Mouse (Mus musculus): Measurements from ENCODE around the gene Mphosph6.

The Mphosph6 gene

GRCm38 (mm10) chr8:117765947-117766346 lies 35.8 kb downstream of the Mphosph6 start:
- DNase-seq, result no peak

GRCm38 (mm10) chr8:117764625-117765024 lies 37.1 kb downstream of the Mphosph6 start:
- DNase-seq, result no peak

- no peak for DNase-seq
These were observed 39.0 kb downstream of the Mphosph6 start for GRCm38 (mm10) chr8:117762776-117763175.

GRCm38 (mm10) chr8:117757900-117758299 lies 43.8 kb downstream of the Mphosph6 start:
- DNase-seq, result no peak

GRCm38 (mm10) chr8:117749436-117749835 lies 52.3 kb downstream of the Mphosph6 start:
- DNase-seq, result no peak

- no peak for DNase-seq
These were observed 53.6 kb downstream of the Mphosph6 start for GRCm38 (mm10) chr8:117747886-117748730.

- no peak for DNase-seq
These were observed 54.3 kb downstream of the Mphosph6 start for GRCm38 (mm10) chr8:117747428-117747827.

GRCm38 (mm10) chr8:117746651-117747050 lies 55.1 kb downstream of the Mphosph6 start:
- DNase-seq, result no peak

GRCm38 (mm10) chr8:117742431-117743012 lies 59.2 kb downstream of the Mphosph6 start:
- DNase-seq, result no peak

Measured in thymus, postnatal 36 days (tissue).